Mouse (Mus musculus): ENCODE data around the gene Dusp16.
"Not testable (repeated sequence)": the region's sequence is repeated elsewhere in the genome, so short reads cannot be mapped to it uniquely, and the experiment has no call there.

GRCm38 (mm10) chr6:134673712-134674111, 118.7 kb downstream of the Dusp16 start:
- TF ChIP-seq POLR2A (IDR thresholded peaks at IDR 0.05; ENCODE audit: insufficient read length, low read depth); TCF3 (IDR thresholded peaks at IDR 0.05; ENCODE audit: insufficient read length, low read depth); SRF (IDR thresholded peaks at IDR 0.05; ENCODE audit: control insufficient read depth, insufficient read length, low read depth): not testable (repeated sequence)
